Comparison of ENCODE assay signal across 20 mouse cellular contexts in the genomic region with DNA sequence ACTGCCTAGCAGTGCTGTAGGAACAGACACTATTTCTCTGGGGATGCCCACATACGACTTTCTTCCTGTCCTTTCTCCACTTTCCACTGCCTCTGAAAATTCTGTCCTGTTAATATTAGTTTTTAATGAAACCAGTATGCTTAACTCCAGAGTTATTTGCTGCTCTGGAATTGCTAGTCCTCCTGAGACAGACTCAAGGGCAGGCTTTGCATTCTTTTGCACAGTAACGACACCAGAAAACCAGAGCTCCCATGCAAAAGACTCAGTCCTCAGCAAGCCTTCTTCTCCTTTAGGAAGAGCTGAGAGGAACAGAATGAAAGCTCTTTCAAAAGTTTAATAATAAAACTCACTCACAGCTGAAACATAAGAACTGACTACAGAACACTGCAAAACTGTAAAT.
DNase-seq lines count a peak whose midpoint lies in the region; ATAC-seq lines count a peak whose summit lies in the region.
"Had no signal": no experiment of that assay in that cellular context is flagged by ENCODE, and none has a peak within 500 bp of the region (broad histone marks: within the 10 kb centered on the region; RNA-seq: fewer than 3 reads in every experiment).

No protein-coding gene starts in this region.

- H3K4me2 ChIP-seq in limb, embryonic 12.5 days = no peak overlapping the region
- H3K4me2 ChIP-seq in limb, embryonic 13.5 days (replicated peaks) = no peak overlapping the region
- H3K4me2 ChIP-seq in limb, embryonic 15.5 days = no peak overlapping the region
- H3K4me2 ChIP-seq: embryonic facial prominence, embryonic 12.5 days; forebrain, embryonic 13.5 days; forebrain, embryonic 15.5 days had no signal

- H3K4me1 ChIP-seq in limb, embryonic 12.5 days (replicated peaks) = peaks cover 4% of the 10 kb centered on the region; the same call in 1 of the 2 replicates
- peaks cover 4% of the 10 kb centered on the region; the same call in 1 of the 2 replicates for H3K4me1 ChIP-seq in limb, embryonic 10.5 days
- H3K4me1 ChIP-seq in limb, embryonic 13.5 days = peaks cover 14% of the 10 kb centered on the region
- no peaks in the 10 kb centered on the region for H3K4me1 ChIP-seq in limb, embryonic 15.5 days
- H3K4me1 ChIP-seq: embryonic facial prominence, embryonic 12.5 days; forebrain, embryonic 13.5 days; forebrain, embryonic 15.5 days had no signal

- H3K9ac ChIP-seq in limb, embryonic 12.5 days (replicated peaks) = no peak overlapping the region
- H3K9ac ChIP-seq in limb, embryonic 13.5 days = no peak overlapping the region
- H3K9ac ChIP-seq in limb, embryonic 15.5 days = no peak overlapping the region
- H3K9ac ChIP-seq: embryonic facial prominence, embryonic 12.5 days; forebrain, embryonic 13.5 days; forebrain, embryonic 15.5 days; forebrain, postnatal 0 days had no signal

- H3K36me3 ChIP-seq in limb, embryonic 12.5 days = no peaks in the 10 kb centered on the region
- H3K36me3 ChIP-seq in limb, embryonic 10.5 days = no peaks in the 10 kb centered on the region
- H3K36me3 ChIP-seq in limb, embryonic 13.5 days = no peaks in the 10 kb centered on the region
- no peaks in the 10 kb centered on the region for H3K36me3 ChIP-seq in limb, embryonic 15.5 days
- H3K36me3 ChIP-seq: embryonic facial prominence, embryonic 12.5 days; forebrain, embryonic 15.5 days had no signal

- 24% methylated on average over 2 of the region's 2 CpGs for WGBS in limb, embryonic 12.5 days
- WGBS in limb, embryonic 10.5 days = 49% methylated on average over 2 of the region's 2 CpGs
- WGBS in limb, embryonic 13.5 days = 19% methylated on average over 2 of the region's 2 CpGs
- 17% methylated on average over 2 of the region's 2 CpGs for WGBS in limb, embryonic 15.5 days

- no peak; the same call in 1 of the 2 replicates for ATAC-seq in limb, embryonic 12.5 days (ENCODE audit: insufficient number of reproducible peaks, insufficient read depth, low FRiP score, low TSS enrichment, low read depth)
- peak; percentile 76 for ATAC-seq in limb, embryonic 13.5 days (ENCODE audit: low FRiP score, low read depth)
- ATAC-seq in limb, embryonic 15.5 days (ENCODE audit: insufficient number of reproducible peaks, low FRiP score, low TSS enrichment, low read depth) = peak; percentile 35; the same call in 1 of the 2 replicates
- ATAC-seq: forebrain, embryonic 13.5 days; forebrain, embryonic 15.5 days; forebrain, postnatal 0 days had no signal

- H3K4me3 ChIP-seq in limb, embryonic 12.5 days (replicated peaks) = no peak overlapping the region
- H3K4me3 ChIP-seq in limb, embryonic 10.5 days = no peak overlapping the region
- no peak overlapping the region for H3K4me3 ChIP-seq in limb, embryonic 13.5 days
- no peak overlapping the region for H3K4me3 ChIP-seq in limb, embryonic 15.5 days
- H3K4me3 ChIP-seq: embryonic facial prominence, embryonic 12.5 days; forebrain, embryonic 13.5 days; forebrain, embryonic 15.5 days had no signal

- 0 out of 2 replicates have a peak, but pooled peaks cover 5% of the 10 kb centered on the region for H3K9me3 ChIP-seq in limb, embryonic 12.5 days
- H3K9me3 ChIP-seq in limb, embryonic 10.5 days (replicated peaks) = no peaks in the 10 kb centered on the region
- no peaks in the 10 kb centered on the region for H3K9me3 ChIP-seq in limb, embryonic 13.5 days
- H3K9me3 ChIP-seq in limb, embryonic 15.5 days = no peaks in the 10 kb centered on the region
- H3K9me3 ChIP-seq: embryonic facial prominence, embryonic 12.5 days; forebrain, embryonic 13.5 days; forebrain, embryonic 15.5 days had no signal

- H3K27me3 ChIP-seq in limb, embryonic 12.5 days = no peaks in the 10 kb centered on the region; the same call in 1 of the 2 replicates
- H3K27me3 ChIP-seq in limb, embryonic 10.5 days (ENCODE audit: low read depth, poor library complexity, severe bottlenecking) = no peaks in the 10 kb centered on the region
- H3K27me3 ChIP-seq in limb, embryonic 13.5 days = no peaks in the 10 kb centered on the region
- no peaks in the 10 kb centered on the region for H3K27me3 ChIP-seq in limb, embryonic 15.5 days
- H3K27me3 ChIP-seq: embryonic facial prominence, embryonic 12.5 days; forebrain, embryonic 13.5 days; forebrain, embryonic 15.5 days had no signal

- H3K27ac ChIP-seq in limb, embryonic 12.5 days = 0 out of 2 replicates have a peak overlapping the region, but pooled peaks have one; percentile 19
- no peak overlapping the region for H3K27ac ChIP-seq in limb, embryonic 10.5 days
- H3K27ac ChIP-seq in limb, embryonic 13.5 days = peak overlapping the region; percentile 65; the same call in 1 of the 2 replicates
- peak overlapping the region; percentile 34; the same call in 1 of the 2 replicates for H3K27ac ChIP-seq in limb, embryonic 15.5 days
- H3K27ac ChIP-seq: embryonic facial prominence, embryonic 12.5 days; forebrain, embryonic 13.5 days; forebrain, embryonic 15.5 days had no signal

- no peak for DNase-seq in limb, embryonic 10.5 days (ENCODE audit: low spot score)
- DNase-seq in right cerebral cortex, adult 18-20 months = no peak
- no peak for DNase-seq in left cerebral cortex, adult 18-20 months (ENCODE audit: low spot score in 2 of 2)
- DNase-seq: adrenal gland, adult 2 months; adrenal gland, postnatal 10 days; adrenal gland, postnatal 25 days; cerebellum, adult 11 months; cerebellum, adult 18-20 months; cerebellum, adult 8-10 months; cerebellum, adult 9-11 months; cerebellum, postnatal 14 days; cerebellum, postnatal 36 days; embryo, embryonic 11 days; forebrain, postnatal 0 days had no signal
